ENCODE assay signal across 8 mouse cellular contexts in genomic region chr5:122502077-122502941, GRCm38 (mm10). TPM values are rescaled to one million over a fixed set of nuclear protein-coding genes. Genes with fewer than 3 reads are reported as not detected.
DNase-seq lines count a peak whose midpoint lies in the region; ATAC-seq and TF ChIP-seq lines count a peak whose summit lies in the region.

Atp2a2 (minus strand) TSS chr5:122502225.

- under 1% methylated on average over 112 of the region's 113 CpGs for WGBS in bone marrow, adult 2 months
- WGBS in embryonic facial prominence, embryonic 15.5 days = under 1% methylated on average over 102 of the region's 113 CpGs
- WGBS in heart, embryonic 10.5 days = under 1% methylated on average over 100 of the region's 113 CpGs
- WGBS in kidney, embryonic 15.5 days = under 1% methylated on average over 105 of the region's 113 CpGs

- H3K27me3 ChIP-seq in embryonic facial prominence, embryonic 15.5 days = no peaks in the 10 kb centered on the region
- H3K27me3 ChIP-seq in heart, embryonic 10.5 days (ENCODE audit: insufficient read depth, poor library complexity, severe bottlenecking) = no peaks in the 10 kb centered on the region
- no peaks in the 10 kb centered on the region for H3K27me3 ChIP-seq in kidney, embryonic 15.5 days

- H3K4me2 ChIP-seq in embryonic facial prominence, embryonic 15.5 days (replicated peaks) = peak within 1 kb of the TSS; percentile 80
- H3K4me2 ChIP-seq in kidney, embryonic 15.5 days = peak within 1 kb of the TSS; percentile 85

- DNase-seq in 416B (ENCODE audit: low read depth) (peak; percentile 83), liver (peak; percentile 94)
- DNase-seq in heart, embryonic 10.5 days (ENCODE audit: low spot score) = peak; percentile 95
- peak; percentile 90 to 96 for DNase-seq in spleen, postnatal 4 days (ENCODE audit: low spot score in 2 of 2)

- no peaks in the 10 kb centered on the region for H3K9me3 ChIP-seq in embryonic facial prominence, embryonic 15.5 days (replicated peaks)
- H3K9me3 ChIP-seq in heart, embryonic 10.5 days = peaks cover 6% of the 10 kb centered on the region; the same call in 1 of the 2 replicates
- H3K9me3 ChIP-seq in kidney, embryonic 15.5 days (replicated peaks) = 0 out of 2 replicates have a peak, but pooled peaks cover under 1% of the 10 kb centered on the region

- H3K4me3 ChIP-seq in bone marrow, adult 2 months (replicated peaks; ENCODE audit: control insufficient read depth, low read depth, low read length) = peak within 1 kb of the TSS; percentile 99
- peak within 1 kb of the TSS; percentile 76 for H3K4me3 ChIP-seq in embryonic facial prominence, embryonic 15.5 days (replicated peaks)
- H3K4me3 ChIP-seq in heart, embryonic 10.5 days = peak within 1 kb of the TSS; percentile 94
- peak within 1 kb of the TSS; percentile 97 for H3K4me3 ChIP-seq in kidney, embryonic 15.5 days (replicated peaks)

- no peaks in the 10 kb centered on the region for H3K36me3 ChIP-seq in embryonic facial prominence, embryonic 15.5 days
- peaks cover 29% of the 10 kb centered on the region for H3K36me3 ChIP-seq in heart, embryonic 10.5 days
- H3K36me3 ChIP-seq in kidney, embryonic 15.5 days = peaks cover 14% of the 10 kb centered on the region; the same call in 1 of the 2 replicates

- no peaks in the 10 kb centered on the region; the same call in 1 of the 2 replicates for H3K4me1 ChIP-seq in bone marrow, adult 2 months (ENCODE audit: control insufficient read depth, insufficient read depth, low read length)
- H3K4me1 ChIP-seq in embryonic facial prominence, embryonic 15.5 days = peaks cover 31% of the 10 kb centered on the region
- H3K4me1 ChIP-seq in heart, embryonic 10.5 days = peaks cover 36% of the 10 kb centered on the region
- peaks cover 39% of the 10 kb centered on the region for H3K4me1 ChIP-seq in kidney, embryonic 15.5 days

- H3K27ac ChIP-seq in bone marrow, adult 2 months (ENCODE audit: control insufficient read depth, insufficient read depth, low read depth, low read length, poor library complexity) = peak within 1 kb of the TSS; percentile 96
- peak within 1 kb of the TSS; percentile 99 for H3K27ac ChIP-seq in embryonic facial prominence, embryonic 15.5 days (replicated peaks)
- H3K27ac ChIP-seq in heart, embryonic 10.5 days = peak within 1 kb of the TSS; percentile 99
- peak within 1 kb of the TSS; percentile 99 for H3K27ac ChIP-seq in kidney, embryonic 15.5 days

- TF ChIP-seq POLR2A in bone marrow, adult 2 months (IDR thresholded peaks at IDR 0.05; ENCODE audit: borderline replicate concordance, control insufficient read depth, low read depth, low read length) = peak; percentile 85

- TF ChIP-seq CTCF in bone marrow, adult 2 months (IDR thresholded peaks at IDR 0.05; ENCODE audit: control insufficient read depth, insufficient read depth, low read length) = no peak

- ATAC-seq in embryonic facial prominence, embryonic 15.5 days (ENCODE audit: insufficient number of reproducible peaks, low FRiP score, low TSS enrichment, low read depth) = peak; percentile 93
- peak; percentile 93 for ATAC-seq in kidney, embryonic 15.5 days (replicated peaks; ENCODE audit: low FRiP score)
- peak; percentile 81 for ATAC-seq in monocyte, adult 5-6 weeks (replicated peaks; ENCODE audit: insufficient number of reproducible peaks, low FRiP score, low TSS enrichment, poor library complexity, severe bottlenecking)

- H3K9ac ChIP-seq in embryonic facial prominence, embryonic 15.5 days = peak within 1 kb of the TSS; percentile 98
- H3K9ac ChIP-seq in kidney, embryonic 15.5 days = peak within 1 kb of the TSS; percentile 98

RNA-seq across cellular contexts. Expression of gene Atp2a2, which starts in this region (rescaled TPM):
- polyA plus RNA-seq in bone marrow, adult 2 months (2011; ENCODE audit: insufficient read depth, insufficient read length, low replicate concordance, missing spikeins) = 19.9 and 35.8 TPM in 2 replicates
- polyA plus RNA-seq in embryonic facial prominence, embryonic 15.5 days (2015; fragmentation: Nextera tagmentation; extraction: Ambion mirVana) = 34.8 and 38.1 TPM in 2 replicates
- polyA plus RNA-seq in heart, embryonic 10.5 days (2016; fragmentation: Nextera tagmentation; extraction: Ambion mirVana) = 205 and 235 TPM in 2 replicates
- polyA plus RNA-seq in kidney, embryonic 15.5 days (2015; fragmentation: Nextera tagmentation; extraction: Ambion mirVana) = 37.3 and 37.8 TPM in 2 replicates
- 84.0 to 111 TPM (median 86.3 TPM) in 3 replicates for total RNA-seq in monocyte, adult 5-6 weeks (2017)

Comparison
In these comparisons a context has a peak if more than half of its experiments do, and no peak if none do; other contexts are left out.
1. Peak in every context shown above with its lines: DNase-seq, ATAC-seq, H3K4me3 ChIP-seq and H3K27ac ChIP-seq.